Mouse (Mus musculus) spleen, adult 2 months (tissue): ENCODE measurements around the gene Ndrg2. TPM values are rescaled to one million over a fixed set of nuclear protein-coding genes. Genes with fewer than 3 reads are reported as not detected.

Experiments
- DNase-seq, 2 experiments: peaks; one replicate each; pipeline versions ENCODE4 v3.0.0 to v3.0.0-alpha.2; 2012 to 2021; ENCODE audit warnings: low spot score in 2 of 2, low read depth in 1 of 2
- H3K27ac ChIP-seq: fragments of 200-500 bp; 2 replicates; pipeline ENCODE4 v1.5.1; 2012; ENCODE audit warnings: low read length, inconsistent platforms; ENCODE audit not compliant: insufficient read depth
- H3K27me3 ChIP-seq: fragments of 200-500 bp; 2 replicates; pipeline ENCODE4 v1.6.1; 2012; ENCODE audit warnings: mild to moderate bottlenecking, moderate library complexity, low read length, inconsistent platforms; ENCODE audit not compliant: control insufficient read depth, insufficient read depth
- H3K36me3 ChIP-seq: fragments of 200-500 bp; 2 replicates; pipeline ENCODE4 v1.6.1; 2012; ENCODE audit warnings: mild to moderate bottlenecking, low read length, inconsistent platforms; ENCODE audit not compliant: control insufficient read depth, insufficient read depth
- H3K4me1 ChIP-seq: fragments of 200-500 bp; 2 replicates; pipeline ENCODE4 v1.6.1; 2011; ENCODE audit warnings: inconsistent platforms; ENCODE audit not compliant: control insufficient read depth, insufficient read depth, insufficient read length
- H3K4me3 ChIP-seq: fragments of 200-500 bp; 2 replicates; pipeline ENCODE4 v1.5.1; 2011; ENCODE audit warnings: mild to moderate bottlenecking, inconsistent platforms; ENCODE audit not compliant: insufficient read depth, insufficient read length; ENCODE audit errors: extremely low read depth
- CTCF ChIP-seq: fragments of 200-500 bp; IDR thresholded peaks from 2 replicates; pipeline ENCODE4 v1.5.1; 2011; ENCODE audit warnings: mild to moderate bottlenecking, inconsistent platforms; ENCODE audit not compliant: insufficient read depth, insufficient read length, insufficient replicate concordance; ENCODE audit errors: extremely low read depth
- POLR2A ChIP-seq: fragments of 200-500 bp; IDR thresholded peaks from 2 replicates; pipeline ENCODE4 v1.6.1; 2011; ENCODE audit warnings: low read depth, low read length, inconsistent platforms
- WGBS: fragments of 180-500 bp; shearing (Covaris S2); methylation state at CpG from one replicate; pipeline ENCODE4 v1.1.7; 2018; 5-methylcytosine and 5-hydroxymethylcytosine counted together
- polyA plus RNA-seq: library from polyadenylated mRNA; depleted of rRNA; stranded (reverse); fragments of >200 nt; gene quantifications from 2 replicates; pipeline ENCODE4 v1.2.3, GENCODE M21; 2012

Ndrg2 gene
- polyA plus RNA-seq, 1 experiment = 21.0 TPM

- DNase-seq = peak; percentile 62 to 67
- Histone ChIP-seq H3K27ac (peak overlapping the region; percentile 94), H3K36me3 (no peaks in the 10 kb centered on the region), H3K4me1 (peaks cover 3% of the 10 kb centered on the region), H3K27me3 (peaks cover 12% of the 10 kb centered on the region), H3K4me3 (peak overlapping the region; percentile 66)
- WGBS = 2% methylated on average over 58 of the region's 58 CpGs
- TF ChIP-seq POLR2A (0 out of 2 replicates have a peak, but pooled peaks have one; percentile 9), CTCF (no peak)
Observed at GRCm38 (mm10) chr14:51913062-51913959, 647 bp downstream of the Ndrg2 start.

GRCm38 (mm10) chr14:51912391-51913061 lies 1.4 kb downstream of the Ndrg2 start:
- peak overlapping the region; percentile 66 for H3K4me3 ChIP-seq
- DNase-seq = no peak
- H3K27me3 ChIP-seq = peaks cover 12% of the 10 kb centered on the region
- H3K27ac ChIP-seq = no peak overlapping the region
- 29% methylated on average over 14 of the region's 14 CpGs for WGBS
- peaks cover 3% of the 10 kb centered on the region for H3K4me1 ChIP-seq
- no peak for TF ChIP-seq CTCF
- no peak for TF ChIP-seq POLR2A
- no peaks in the 10 kb centered on the region for H3K36me3 ChIP-seq

- H3K27ac ChIP-seq = no peak overlapping the region
- no peak for DNase-seq
- WGBS = 85% methylated on average over 10 of the region's 10 CpGs
- H3K27me3 ChIP-seq = peaks cover 12% of the 10 kb centered on the region
- no peak for TF ChIP-seq CTCF
- TF ChIP-seq POLR2A = no peak
- no peak overlapping the region for H3K4me3 ChIP-seq
- H3K36me3 ChIP-seq = no peaks in the 10 kb centered on the region
- H3K4me1 ChIP-seq = peaks cover 3% of the 10 kb centered on the region
Observed at GRCm38 (mm10) chr14:51911301-51911700, 2.7 kb downstream of the Ndrg2 start.

- Histone ChIP-seq H3K36me3 (no peaks in the 10 kb centered on the region), H3K27ac (no peak overlapping the region), H3K4me3 (no peak overlapping the region), H3K27me3 (no peaks in the 10 kb centered on the region), H3K4me1 (no peaks in the 10 kb centered on the region)
- no peak for TF ChIP-seq POLR2A
- no peak for TF ChIP-seq CTCF
- WGBS = 91% methylated on average over 11 of the region's 11 CpGs
- DNase-seq = no peak
Observed at GRCm38 (mm10) chr14:51906102-51906501, 7.9 kb downstream of the Ndrg2 start.

- TF ChIP-seq CTCF (no peak), POLR2A (no peak)
- H3K27ac ChIP-seq = no peak overlapping the region
- H3K4me1 ChIP-seq = no peaks in the 10 kb centered on the region
- 62% methylated on average over 7 of the region's 7 CpGs for WGBS
- no peak overlapping the region for H3K4me3 ChIP-seq
- DNase-seq = no peak
- no peaks in the 10 kb centered on the region for H3K27me3 ChIP-seq
- H3K36me3 ChIP-seq = no peaks in the 10 kb centered on the region
Observed at GRCm38 (mm10) chr14:51904706-51905105, 9.3 kb downstream of the Ndrg2 start.

- H3K27ac ChIP-seq = no peak overlapping the region
- H3K27me3 ChIP-seq = no peaks in the 10 kb centered on the region
- WGBS = 88% methylated on average over 9 of the region's 9 CpGs
- H3K36me3 ChIP-seq = no peaks in the 10 kb centered on the region
- H3K4me3 ChIP-seq = no peak overlapping the region
- TF ChIP-seq POLR2A (no peak), CTCF (no peak)
- no peak for DNase-seq
- H3K4me1 ChIP-seq = no peaks in the 10 kb centered on the region
Observed at GRCm38 (mm10) chr14:51903782-51904181, 10.2 kb downstream of the Ndrg2 start.
